23 mouse cellular contexts compared by ENCODE assay signal in genomic region chr2:102632361-102632760, GRCm38 (mm10). TPM values are rescaled to one million over a fixed set of nuclear protein-coding genes. Genes with fewer than 3 reads are reported as not detected.
"Had no signal": no experiment of that assay in that cellular context is flagged by ENCODE, and none has a peak within 500 bp of the region (broad histone marks: within the 10 kb centered on the region; RNA-seq: fewer than 3 reads in every experiment).

No protein-coding gene starts in this region.

- H3K27me3 ChIP-seq: heart, embryonic 12.5 days; hindbrain, embryonic 12.5 days; intestine, embryonic 15.5 days; limb, embryonic 12.5 days; liver, embryonic 13.5 days; liver, embryonic 15.5 days had no signal

- H3K36me3 ChIP-seq: heart, embryonic 12.5 days; hindbrain, embryonic 10.5 days; hindbrain, embryonic 12.5 days; intestine, embryonic 15.5 days; limb, embryonic 10.5 days; limb, embryonic 12.5 days; liver, embryonic 13.5 days; liver, embryonic 15.5 days had no signal

- H3K4me3 ChIP-seq: gastrocnemius, adult 2 months; heart, adult 2 months; heart, embryonic 12.5 days; hindbrain, embryonic 10.5 days; hindbrain, embryonic 12.5 days; intestine, embryonic 15.5 days; limb, embryonic 10.5 days; limb, embryonic 12.5 days; liver, embryonic 13.5 days; liver, embryonic 15.5 days had no signal

- DNase-seq: gastrocnemius, adult 2 months; gastrocnemius, postnatal 10 days; gastrocnemius, postnatal 25 days; heart, adult 2 months; heart, postnatal 10 days; heart, postnatal 4 days; kidney, adult 18-20 months; kidney, adult 8-10 months; kidney, postnatal 10 days; kidney, postnatal 25 days; kidney, postnatal 4 days; layer of hippocampus, adult 9-11 months; liver; liver, embryonic 13.5 days had no signal

- H3K27ac ChIP-seq: gastrocnemius, adult 2 months; heart, adult 2 months; hindbrain, embryonic 10.5 days; hindbrain, embryonic 12.5 days; hindbrain, embryonic 14.5 days; intestine, embryonic 15.5 days; limb, embryonic 10.5 days; limb, embryonic 12.5 days; liver, embryonic 13.5 days; liver, embryonic 15.5 days had no signal

- H3K9me3 ChIP-seq: heart, embryonic 12.5 days; hindbrain, embryonic 10.5 days; hindbrain, embryonic 12.5 days; intestine, embryonic 15.5 days; limb, embryonic 10.5 days; limb, embryonic 12.5 days; liver, embryonic 13.5 days; liver, embryonic 15.5 days had no signal

- H3K4me1 ChIP-seq: heart, embryonic 12.5 days; hindbrain, embryonic 10.5 days; hindbrain, embryonic 12.5 days; intestine, embryonic 15.5 days; limb, embryonic 10.5 days; limb, embryonic 12.5 days; liver, embryonic 13.5 days; liver, embryonic 15.5 days had no signal

RNA-seq across cellular contexts. Expression of gene Slc1a2, which starts 26.1 kb away (rescaled TPM):
- total RNA-seq: granulocyte monocyte progenitor cell, adult 5-6 weeks had no signal
